Mouse (Mus musculus) liver, postnatal 0 days (tissue): ENCODE measurements around the gene Kidins220.

Experiments used
- CTCF ChIP-seq: sonication (generic); IDR thresholded peaks from 2 replicates; pipeline ENCODE4 v1.5.1; 2016; ENCODE audit warnings: antibody characterized with exemption, low read depth
- EP300 ChIP-seq: IDR thresholded peaks from 2 replicates; pipeline ENCODE4 v1.6.1; 2016; ENCODE audit warnings: antibody characterized with exemption, low read depth, mild to moderate bottlenecking

GRCm38 (mm10) chr12:24944597-24944996 is 30.1 kb upstream of the Kidins220 start:
- no peak for TF ChIP-seq CTCF
- no peak for TF ChIP-seq EP300
